33 mouse cellular contexts compared by ENCODE assay signal in genomic region chr12:31080890-31081554, GRCm38 (mm10). TPM values are rescaled to one million over a fixed set of nuclear protein-coding genes. Genes with fewer than 3 reads are reported as not detected.
DNase-seq lines count a peak whose midpoint lies in the region; ATAC-seq lines count a peak whose summit lies in the region.
"Had no signal": no experiment of that assay in that cellular context is flagged by ENCODE, and none has a peak within 500 bp of the region (broad histone marks: within the 10 kb centered on the region; RNA-seq: fewer than 3 reads in every experiment).

No protein-coding gene starts in this region.

- H3K27ac ChIP-seq in heart, embryonic 13.5 days (replicated peaks): no peak overlapping the region
- peak overlapping the region; percentile 20; the same call in 1 of the 2 replicates for H3K27ac ChIP-seq in liver, embryonic 11.5 days (ENCODE audit: low read depth, low read length)
- no peak overlapping the region for H3K27ac ChIP-seq in liver, embryonic 16.5 days (ENCODE audit: low read length)
- H3K27ac ChIP-seq: gastrocnemius, adult 2 months; heart, adult 2 months; hindbrain, embryonic 12.5 days; hindbrain, postnatal 0 days; intestine, embryonic 15.5 days; limb, embryonic 12.5 days; midbrain, embryonic 10.5 days; midbrain, embryonic 15.5 days; neural tube, embryonic 15.5 days had no signal

- no peak for DNase-seq in heart, adult 9 months (ENCODE audit: low spot score in 2 of 2)
- DNase-seq in liver, embryonic 11.5 days (ENCODE audit: low spot score): no peak
- DNase-seq in kidney, postnatal 36 days: no peak
- no peak for DNase-seq in lung, postnatal 36 days
- DNase-seq in right cerebral cortex, adult 2 months (ENCODE audit: low spot score in 2 of 2): no peak
- DNase-seq: adrenal gland, adult 2 months; adrenal gland, postnatal 36 days; cerebellum, adult 18-20 months; cerebellum, postnatal 10 days; gastrocnemius, adult 2 months; gastrocnemius, postnatal 36 days; heart, adult 2 months; heart, postnatal 36 days; kidney, adult 2 months; layer of hippocampus, postnatal 36 days; lung, adult 18-20 months; thymus, adult 2 months; thymus, postnatal 4 days had no signal

- no peak overlapping the region for H3K9ac ChIP-seq in heart, embryonic 13.5 days
- H3K9ac ChIP-seq in liver, embryonic 11.5 days (ENCODE audit: low read depth, low read length): no peak overlapping the region; the same call in 1 of the 2 replicates
- no peak overlapping the region for H3K9ac ChIP-seq in liver, embryonic 16.5 days (ENCODE audit: low read depth, low read length)
- H3K9ac ChIP-seq: hindbrain, embryonic 12.5 days; intestine, embryonic 15.5 days; limb, embryonic 12.5 days; midbrain, embryonic 15.5 days; neural tube, embryonic 15.5 days had no signal

- H3K36me3 ChIP-seq in heart, embryonic 13.5 days: no peaks in the 10 kb centered on the region
- H3K36me3 ChIP-seq in liver, embryonic 11.5 days (ENCODE audit: control insufficient read depth, insufficient read depth, low read length): no peaks in the 10 kb centered on the region
- H3K36me3 ChIP-seq in liver, embryonic 16.5 days (ENCODE audit: control insufficient read depth, insufficient read depth): no peaks in the 10 kb centered on the region
- H3K36me3 ChIP-seq: hindbrain, embryonic 12.5 days; intestine, embryonic 15.5 days; limb, embryonic 12.5 days; midbrain, embryonic 10.5 days; midbrain, embryonic 15.5 days; neural tube, embryonic 15.5 days had no signal

- WGBS in heart, embryonic 13.5 days: 38% methylated on average over 6 of the region's 6 CpGs
- 50% methylated on average over 6 of the region's 6 CpGs for WGBS in liver, embryonic 11.5 days
- WGBS in liver, embryonic 16.5 days (ENCODE audit: insufficient replicate concordance): 28% methylated on average over 6 of the region's 6 CpGs

- H3K4me2 ChIP-seq in heart, embryonic 13.5 days: peak overlapping the region; percentile 35
- H3K4me2 ChIP-seq in liver, embryonic 11.5 days: peak overlapping the region; percentile 36
- peak overlapping the region; percentile 26; the same call in 1 of the 2 replicates for H3K4me2 ChIP-seq in liver, embryonic 16.5 days (ENCODE audit: low read depth, low read length)
- H3K4me2 ChIP-seq: hindbrain, embryonic 12.5 days; intestine, embryonic 15.5 days; limb, embryonic 12.5 days; midbrain, embryonic 15.5 days; neural tube, embryonic 15.5 days had no signal

- H3K27me3 ChIP-seq in heart, embryonic 13.5 days (replicated peaks): peaks cover 13% of the 10 kb centered on the region
- H3K27me3 ChIP-seq in liver, embryonic 11.5 days (replicated peaks; ENCODE audit: control insufficient read depth, insufficient read depth, low read length): no peaks in the 10 kb centered on the region
- no peaks in the 10 kb centered on the region for H3K27me3 ChIP-seq in liver, embryonic 16.5 days (ENCODE audit: control insufficient read depth, insufficient read depth, low read depth, low read length)
- H3K27me3 ChIP-seq: intestine, embryonic 15.5 days had no signal

- H3K9me3 ChIP-seq in heart, embryonic 13.5 days: no peaks in the 10 kb centered on the region
- H3K9me3 ChIP-seq in liver, embryonic 11.5 days (ENCODE audit: control insufficient read depth, low read length): no peaks in the 10 kb centered on the region
- H3K9me3 ChIP-seq in liver, embryonic 16.5 days (replicated peaks; ENCODE audit: control insufficient read depth, low read length): no peaks in the 10 kb centered on the region
- H3K9me3 ChIP-seq: hindbrain, embryonic 12.5 days; intestine, embryonic 15.5 days; limb, embryonic 12.5 days; midbrain, embryonic 10.5 days; midbrain, embryonic 15.5 days; neural tube, embryonic 15.5 days had no signal

- no peak overlapping the region for H3K4me3 ChIP-seq in heart, embryonic 13.5 days
- no peak overlapping the region for H3K4me3 ChIP-seq in liver, embryonic 11.5 days (ENCODE audit: low read depth, low read length)
- no peak overlapping the region for H3K4me3 ChIP-seq in liver, embryonic 16.5 days (ENCODE audit: low read depth, low read length)
- H3K4me3 ChIP-seq: erythroblast, embryonic 14.5 days; gastrocnemius, adult 2 months; heart, adult 2 months; hindbrain, embryonic 12.5 days; intestine, embryonic 15.5 days; limb, embryonic 12.5 days; midbrain, embryonic 10.5 days; midbrain, embryonic 15.5 days; neural tube, embryonic 15.5 days had no signal

- H3K4me1 ChIP-seq in heart, embryonic 13.5 days: peaks cover 38% of the 10 kb centered on the region
- peaks cover 41% of the 10 kb centered on the region for H3K4me1 ChIP-seq in liver, embryonic 11.5 days (replicated peaks; ENCODE audit: control insufficient read depth, insufficient read depth, low read length)
- H3K4me1 ChIP-seq in liver, embryonic 16.5 days (ENCODE audit: control insufficient read depth, low read depth, low read length): peaks cover 48% of the 10 kb centered on the region
- H3K4me1 ChIP-seq: hindbrain, embryonic 12.5 days; midbrain, embryonic 10.5 days; midbrain, embryonic 15.5 days; neural tube, embryonic 15.5 days had no signal

- no peak for ATAC-seq in heart, embryonic 13.5 days (ENCODE audit: extremely low read depth, insufficient number of reproducible peaks, low FRiP score, low TSS enrichment)
- ATAC-seq in liver, embryonic 11.5 days (replicated peaks; ENCODE audit: low FRiP score): peak; percentile 71
- peak; percentile 49 for ATAC-seq in liver, embryonic 16.5 days (ENCODE audit: low read depth)
- ATAC-seq: activated CD4-positive, CD25-positive, alpha-beta regulatory T cell, adult 4 months; CD4-positive, CD25-positive, alpha-beta regulatory T cell, adult 4 months; forebrain, embryonic 16.5 days; hindbrain, postnatal 0 days; intestine, embryonic 15.5 days; lung, postnatal 0 days; midbrain, embryonic 15.5 days had no signal

RNA-seq across cellular contexts. Expression of gene Fam110c, which starts 7.4 kb away (rescaled TPM):
- polyA plus RNA-seq in heart, embryonic 13.5 days (2015; fragmentation: Nextera tagmentation; extraction: Ambion mirVana): 1.4 and 1.6 TPM in 2 replicates
- 2.4 and 2.5 TPM in 2 replicates for polyA plus RNA-seq in liver, embryonic 11.5 days (2014; fragmentation: Nextera tagmentation; extraction: Ambion mirVana)
- 3.0 and 3.4 TPM in 2 replicates for polyA plus RNA-seq in liver, embryonic 16.5 days (2015; fragmentation: Nextera tagmentation; extraction: Ambion mirVana)
- polyA plus RNA-seq: activated CD4-positive, CD25-positive, alpha-beta regulatory T cell, adult 4 months; brain, embryonic 14.5 days; erythroblast, embryonic 14.5 days had no signal
